Mouse (Mus musculus) gastrocnemius, adult 8-10 months (tissue): ENCODE measurements around the gene Pabpn1. TPM values are rescaled to one million over a fixed set of nuclear protein-coding genes. Genes with fewer than 3 reads are reported as not detected.
A peak's percentile ranks its signal among the peaks of the same experiment; 100 is the strongest.

Source experiments
- DNase-seq, 2 experiments: peaks; one replicate each; pipeline ENCODE4 v3.0.0; 2022; ENCODE audit warnings: low spot score in 2 of 2
- total RNA-seq, 4 experiments: library from RNA; stranded (reverse); gene quantifications; 2 replicates each; pipeline ENCODE4 v1.2.4; 2022

Pabpn1 gene
- total RNA-seq, 4 experiments from 2014 or later, result 44.2 to 55.9 (median 50.0) TPM

- no peak for DNase-seq
Measured at GRCm38 (mm10) chr14:54885309-54885708, 7.0 kb upstream of the Pabpn1 start.

- DNase-seq, result peak; percentile 97 to 98
Measured at GRCm38 (mm10) chr14:54893651-54894181, 1.4 kb downstream of the Pabpn1 start.

- DNase-seq, result peak; percentile 48
Measured at GRCm38 (mm10) chr14:54894296-54895151, 2.2 kb downstream of the Pabpn1 start.

GRCm38 (mm10) chr14:54897445-54897844 lies 5.1 kb downstream of the Pabpn1 start:
- no peak for DNase-seq

GRCm38 (mm10) chr14:54900383-54900782 lies 8.1 kb downstream of the Pabpn1 start:
- DNase-seq, result peak in 1 of 2 experiments; percentile 39

GRCm38 (mm10) chr14:54903641-54904040 lies 11.3 kb downstream of the Pabpn1 start:
- no peak for DNase-seq

GRCm38 (mm10) chr14:54908682-54909081 lies 16.4 kb downstream of the Pabpn1 start:
- no peak for DNase-seq

GRCm38 (mm10) chr14:54912109-54912850 lies 20.0 kb downstream of the Pabpn1 start:
- DNase-seq, result no peak

GRCm38 (mm10) chr14:54912886-54913285 lies 20.6 kb downstream of the Pabpn1 start, which contains the start of gene Slc22a17:
Slc22a17 (minus strand) TSS chr14:54913132.
- DNase-seq, result peak in 1 of 2 experiments; percentile 28

GRCm38 (mm10) chr14:54913343-54913742 lies 21.0 kb downstream of the Pabpn1 start:
- DNase-seq, result no peak

GRCm38 (mm10) chr14:54920076-54920685 lies 27.9 kb downstream of the Pabpn1 start:
- no peak for DNase-seq

GRCm38 (mm10) chr14:54924641-54925348 lies 32.5 kb downstream of the Pabpn1 start:
- peak; percentile 32 to 44 for DNase-seq

GRCm38 (mm10) chr14:54925349-54926342 lies 33.3 kb downstream of the Pabpn1 start, which contains the start of gene Efs:
Efs (minus strand) TSS chr14:54926126.
- peak; percentile 42 to 58 for DNase-seq

GRCm38 (mm10) chr14:54926401-54927158 lies 34.3 kb downstream of the Pabpn1 start:
- peak; percentile 16 to 36 for DNase-seq

- DNase-seq, result no peak
Measured at GRCm38 (mm10) chr14:54927296-54927695, 35.0 kb downstream of the Pabpn1 start.

GRCm38 (mm10) chr14:54929801-54930200 lies 37.5 kb downstream of the Pabpn1 start:
- DNase-seq, result no peak

GRCm38 (mm10) chr14:54930431-54930830 lies 38.1 kb downstream of the Pabpn1 start:
- DNase-seq, result no peak

- no peak for DNase-seq
Measured at GRCm38 (mm10) chr14:54932645-54933150, 40.4 kb downstream of the Pabpn1 start, which contains the start of gene Il25. Il25 (plus strand) TSS chr14:54932695.
